Mouse (Mus musculus) ES-Bruce4 (cell line): ENCODE results near the gene Ankrd24.

Source experiments
- CTCF ChIP-seq: IDR thresholded peaks from one replicate; pipeline ENCODE4 v1.8.1; 2011; ENCODE audit warnings: low read depth, low read length
- EP300 ChIP-seq: IDR thresholded peaks from 2 replicates; pipeline ENCODE4 v1.6.1; 2011; ENCODE audit warnings: low read depth, low read length; ENCODE audit not compliant: insufficient read depth
- POLR2A ChIP-seq: IDR thresholded peaks from one replicate; pipeline ENCODE4 v1.8.1; 2011; ENCODE audit warnings: low read length; ENCODE audit not compliant: insufficient read depth

GRCm38 (mm10) chr10:81579967-81580366 lies 48.4 kb upstream of the Ankrd24 start:
- TF ChIP-seq CTCF (no peak), EP300 (no peak), POLR2A (no peak)
